14 mouse cellular contexts compared by ENCODE assay signal in the genomic region with DNA sequence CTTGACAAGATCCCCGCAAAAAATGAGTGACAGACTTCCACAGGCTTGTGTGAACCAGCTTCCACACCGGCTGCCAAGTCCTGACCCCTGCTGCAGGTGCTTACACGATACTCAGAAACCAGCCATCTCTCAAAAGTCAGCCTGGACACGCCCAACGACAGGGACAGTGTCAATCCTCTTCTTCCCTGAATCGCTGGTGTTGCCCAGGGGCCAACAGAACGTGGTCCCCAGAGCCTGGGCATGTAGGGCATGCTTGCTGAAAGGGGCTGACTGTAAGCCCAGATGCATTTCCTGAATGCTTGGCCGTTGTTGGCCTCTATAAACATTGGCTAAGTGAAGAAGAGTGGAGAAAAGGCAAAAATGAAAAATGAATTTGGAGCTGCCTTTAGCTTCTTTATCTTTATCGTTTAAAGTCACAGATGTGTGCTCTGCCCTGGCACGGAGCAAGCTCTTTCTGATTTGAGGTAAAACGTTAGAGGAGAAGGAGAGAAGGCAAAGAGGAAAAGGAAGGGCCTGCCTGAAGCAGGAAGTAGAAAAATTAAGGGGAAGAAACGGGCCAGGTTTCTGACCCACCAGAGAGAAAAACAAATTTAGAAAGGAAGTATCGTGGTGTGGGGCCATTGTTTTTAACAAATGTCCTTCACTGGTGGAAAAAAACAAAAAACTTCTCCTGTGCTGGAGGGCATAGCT. TPM values are rescaled to one million over a fixed set of nuclear protein-coding genes. Genes with fewer than 3 reads are reported as not detected.
DNase-seq lines count a peak whose midpoint lies in the region; ATAC-seq and TF ChIP-seq lines count a peak whose summit lies in the region.
"Had no signal": no experiment of that assay in that cellular context is flagged by ENCODE, and none has a peak within 500 bp of the region (broad histone marks: within the 10 kb centered on the region; RNA-seq: fewer than 3 reads in every experiment).

No protein-coding gene starts in this region.

- H3K27ac ChIP-seq in kidney, postnatal 0 days: no peak overlapping the region
- peak overlapping the region; percentile 56 for H3K27ac ChIP-seq in thymus, adult 2 months (ENCODE audit: control insufficient read depth, insufficient read depth, low read length)
- H3K27ac ChIP-seq: hindbrain, embryonic 15.5 days had no signal

- H3K4me3 ChIP-seq in kidney, postnatal 0 days (replicated peaks; ENCODE audit: low read depth, low read length): no peak overlapping the region
- no peak overlapping the region for H3K4me3 ChIP-seq in thymus, adult 2 months (ENCODE audit: control insufficient read depth, insufficient read depth, low read length)
- H3K4me3 ChIP-seq: hindbrain, embryonic 15.5 days; kidney, embryonic 15.5 days had no signal

- TF ChIP-seq CTCF in kidney, postnatal 0 days (IDR thresholded peaks at IDR 0.05; ENCODE audit: low read depth): no peak
- no peak for TF ChIP-seq CTCF in thymus, adult 2 months (IDR thresholded peaks at IDR 0.05; ENCODE audit: borderline replicate concordance, control insufficient read depth, extremely low read depth, insufficient read depth, low read length, poor library complexity)

- ATAC-seq in kidney, postnatal 0 days (replicated peaks; ENCODE audit: low FRiP score, low read depth): no peak
- peak; percentile 54 for ATAC-seq in common myeloid progenitor, adult 5-6 weeks (replicated peaks; ENCODE audit: low read depth, poor library complexity, severe bottlenecking)
- ATAC-seq in neutrophil, adult 5-6 weeks (ENCODE audit: extremely low read depth, insufficient number of reproducible peaks, low FRiP score, poor library complexity, severe bottlenecking): 0 out of 2 replicates have a peak, but pooled peaks have one; percentile 16
- ATAC-seq: midbrain, embryonic 16.5 days had no signal

- no peaks in the 10 kb centered on the region for H3K9me3 ChIP-seq in kidney, postnatal 0 days (replicated peaks; ENCODE audit: low read length)
- H3K9me3 ChIP-seq: hindbrain, embryonic 15.5 days; kidney, embryonic 15.5 days had no signal

- 54% methylated on average over 13 of the region's 13 CpGs for WGBS in kidney, postnatal 0 days
- WGBS in thymus, adult 2 months: 14% methylated on average over 13 of the region's 13 CpGs

- peak; percentile 11 for DNase-seq in kidney, postnatal 0 days (ENCODE audit: low spot score)
- no peak for DNase-seq in kidney, postnatal 10 days
- DNase-seq in thymus, adult 2 months: no peak
- no peak for DNase-seq in thymus, postnatal 14 days
- no peak for DNase-seq in right cerebral cortex, postnatal 10 days (ENCODE audit: low spot score in 2 of 2)
- DNase-seq in cerebellum, adult 8-10 months: no peak
- DNase-seq: adrenal gland, postnatal 14 days; gastrocnemius, postnatal 10 days; right cerebral cortex, postnatal 25 days had no signal

- H3K4me2 ChIP-seq in kidney, postnatal 0 days (ENCODE audit: low read length): no peak overlapping the region
- H3K4me2 ChIP-seq: hindbrain, embryonic 15.5 days; kidney, embryonic 15.5 days had no signal

- H3K4me1 ChIP-seq in kidney, postnatal 0 days (replicated peaks; ENCODE audit: insufficient read depth, low read length): no peaks in the 10 kb centered on the region
- peaks cover 21% of the 10 kb centered on the region for H3K4me1 ChIP-seq in thymus, adult 2 months (replicated peaks; ENCODE audit: control insufficient read depth, insufficient read depth, low read length)
- H3K4me1 ChIP-seq: hindbrain, embryonic 15.5 days; kidney, embryonic 15.5 days had no signal

- H3K36me3 ChIP-seq in kidney, postnatal 0 days (ENCODE audit: insufficient read depth, low read length): no peaks in the 10 kb centered on the region
- H3K36me3 ChIP-seq in thymus, adult 2 months (ENCODE audit: control insufficient read depth, insufficient read depth, low read length): no peaks in the 10 kb centered on the region
- H3K36me3 ChIP-seq: hindbrain, embryonic 15.5 days; kidney, embryonic 15.5 days had no signal

- TF ChIP-seq POLR2A in thymus, adult 2 months (IDR thresholded peaks at IDR 0.05; ENCODE audit: control insufficient read depth, extremely low read depth, insufficient read depth, low read length, poor library complexity): no peak

- no peaks in the 10 kb centered on the region for H3K27me3 ChIP-seq in kidney, postnatal 0 days (ENCODE audit: insufficient read depth, low read length)
- no peaks in the 10 kb centered on the region for H3K27me3 ChIP-seq in thymus, adult 2 months (ENCODE audit: control insufficient read depth, insufficient read depth, low read length)
- H3K27me3 ChIP-seq: hindbrain, embryonic 15.5 days; kidney, embryonic 15.5 days had no signal

- H3K9ac ChIP-seq in kidney, postnatal 0 days (ENCODE audit: low read depth, low read length): no peak overlapping the region
- H3K9ac ChIP-seq: hindbrain, embryonic 15.5 days; kidney, embryonic 15.5 days had no signal

RNA-seq across cellular contexts. Expression of a gene that starts 14.4 kb away (rescaled TPM):
- 5.0 and 5.7 TPM in 2 replicates for polyA plus RNA-seq in kidney, postnatal 0 days (2015; fragmentation: Nextera tagmentation; extraction: Ambion mirVana)
- 5.9 and 8.6 TPM in 2 replicates for polyA plus RNA-seq in thymus, adult 2 months (2012; rRNA removed)
- 13.3 and 14.6 TPM in 2 replicates for total RNA-seq in common myeloid progenitor, adult 5-6 weeks (2017)
- 14.7 and 16.2 TPM in 2 replicates for total RNA-seq in neutrophil, adult 5-6 weeks (2017)

RNA-seq across cellular contexts. Expression of a gene that starts 37.7 kb away (rescaled TPM):
- polyA plus RNA-seq in kidney, postnatal 0 days (2015; fragmentation: Nextera tagmentation; extraction: Ambion mirVana): 3.3 and 3.8 TPM in 2 replicates
- polyA plus RNA-seq in thymus, adult 2 months (2012; rRNA removed): 4.6 and 4.7 TPM in 2 replicates
- total RNA-seq in common myeloid progenitor, adult 5-6 weeks (2017): 43.1 and 47.1 TPM in 2 replicates
- 51.6 and 55.7 TPM in 2 replicates for total RNA-seq in neutrophil, adult 5-6 weeks (2017)
